Mouse (Mus musculus) testis, adult 2 months (tissue): ENCODE data around the gene Sptbn4.

Experiments
- CTCF ChIP-seq: fragments of 200-500 bp; IDR thresholded peaks from 2 replicates; pipeline ENCODE4 v1.5.1; 2012; ENCODE audit warnings: low read depth, mild to moderate bottlenecking, inconsistent platforms, low read length, moderate library complexity; ENCODE audit not compliant: control insufficient read depth, insufficient read depth, insufficient replicate concordance
- POLR2A ChIP-seq: fragments of 200-500 bp; IDR thresholded peaks from 2 replicates; pipeline ENCODE4 v1.6.1; 2012; ENCODE audit warnings: low read depth, mild to moderate bottlenecking, inconsistent platforms, low read length, moderate library complexity; ENCODE audit not compliant: control insufficient read depth

DNA sequence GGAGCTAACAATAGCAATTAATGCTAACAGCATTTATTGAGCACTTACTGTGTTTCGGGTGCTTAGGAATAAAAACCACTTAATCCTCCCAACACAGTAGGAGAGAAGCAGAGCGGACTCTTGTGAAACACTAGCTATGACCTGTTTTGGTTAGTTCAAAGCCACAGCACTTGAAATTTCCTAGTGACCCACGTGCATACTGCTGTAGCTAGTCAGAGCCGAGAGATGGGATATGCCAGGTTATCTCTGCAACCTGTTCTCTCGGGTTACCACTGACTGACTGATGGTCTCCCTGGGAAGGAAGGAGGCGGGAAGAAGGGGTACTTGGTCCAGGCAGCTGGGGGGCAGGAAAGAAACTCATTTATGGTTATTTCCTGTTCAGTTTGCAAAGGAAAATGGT lies 13.0 kb upstream of the Sptbn4 start:
- no peak for TF ChIP-seq CTCF
- TF ChIP-seq POLR2A, result no peak
